Mouse (Mus musculus) small intestine, adult 2 months (tissue): ENCODE measurements around the gene Jam2.

Experiments used
- CTCF ChIP-seq: fragments of 200-500 bp; IDR thresholded peaks from 2 replicates; pipeline ENCODE4 v1.5.1; 2012; ENCODE audit warnings: low read depth, mild to moderate bottlenecking, control low read depth, inconsistent platforms, low read length, moderate library complexity, mixed read lengths; ENCODE audit not compliant: insufficient replicate concordance, insufficient read length; ENCODE audit errors: extremely low read depth
- POLR2A ChIP-seq: fragments of 200-500 bp; IDR thresholded peaks from 2 replicates; pipeline ENCODE4 v1.6.1; 2012; ENCODE audit warnings: low read depth, mild to moderate bottlenecking, control low read depth, inconsistent platforms, low read length, moderate library complexity

DNA sequence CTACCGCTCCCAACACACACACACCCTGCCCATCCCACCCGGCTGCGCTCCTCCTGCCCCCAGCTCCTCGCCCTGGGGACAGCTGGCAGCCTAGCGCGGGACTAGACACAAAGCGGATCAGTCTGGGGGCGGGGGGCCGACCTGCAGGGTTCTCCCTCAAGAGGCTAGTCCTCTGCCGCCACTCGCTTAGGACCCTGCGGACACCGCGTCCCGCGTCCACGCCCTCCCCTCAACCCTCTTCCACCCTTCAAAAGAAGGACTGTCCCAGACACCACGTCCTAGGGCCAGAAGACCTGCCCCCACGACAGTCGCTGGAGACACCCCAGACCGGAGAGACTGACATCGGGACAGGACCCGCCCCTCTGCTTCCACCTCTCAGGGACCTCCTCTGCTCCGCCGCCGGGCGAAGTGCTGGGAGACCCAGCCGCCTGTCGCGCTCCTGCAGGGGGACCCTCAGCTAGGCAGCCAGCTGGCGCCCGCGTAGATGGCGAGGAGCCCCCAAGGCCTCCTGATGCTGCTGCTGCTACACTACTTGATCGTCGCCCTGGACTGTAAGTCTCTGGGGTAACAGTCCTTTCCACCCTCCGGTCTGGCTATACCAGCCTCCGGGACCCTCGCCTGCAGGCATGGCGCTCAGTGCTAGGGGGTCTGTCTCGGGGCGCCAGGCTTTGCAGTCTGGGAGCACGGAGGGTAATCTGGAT, at the start of gene Jam2:
- no peak for TF ChIP-seq POLR2A
- no peak for TF ChIP-seq CTCF
